Mouse (Mus musculus) neural tube, embryonic 14.5 days (tissue): Measurements from ENCODE around the gene Dnm1. TPM values are rescaled to one million over a fixed set of nuclear protein-coding genes. Genes with fewer than 3 reads are reported as not detected.
A peak's percentile ranks its signal among the peaks of the same experiment; 100 is the strongest.

Source experiments
- ATAC-seq: fragments of 200-750 bp; cut with Nextera tagmentation; 2 replicates; pipeline ENCODE4 v1.8.0; 2017; ENCODE audit warnings: low read depth, mild to moderate bottlenecking, moderate TSS enrichment, moderate library complexity
- H3K27ac ChIP-seq: fragments of 300-500 bp; sonication (generic); 2 replicates; pipeline ENCODE4 v1.5.1; 2014; ENCODE audit warnings: low read depth, mild to moderate bottlenecking, control low read depth, low read length, moderate library complexity, mixed read lengths
- H3K27me3 ChIP-seq: fragments of 300-500 bp; sonication (generic); 2 replicates; pipeline ENCODE4 v1.6.1; 2014; ENCODE audit warnings: low read length; ENCODE audit not compliant: control insufficient read depth, insufficient read depth
- H3K36me3 ChIP-seq: fragments of 300-500 bp; sonication (generic); 2 replicates; pipeline ENCODE4 v1.6.1; 2014; ENCODE audit warnings: low read length, mixed read lengths; ENCODE audit not compliant: control insufficient read depth, insufficient read depth
- H3K4me1 ChIP-seq: fragments of 300-500 bp; sonication (generic); 2 replicates; pipeline ENCODE4 v1.6.1; 2014; ENCODE audit warnings: low read length; ENCODE audit not compliant: control insufficient read depth, insufficient read depth
- H3K4me2 ChIP-seq: fragments of 300-500 bp; sonication (generic); 2 replicates; pipeline ENCODE4 v1.6.1; 2014; ENCODE audit warnings: mild to moderate bottlenecking, low read depth, low read length, control low read depth
- H3K4me3 ChIP-seq: fragments of 300-500 bp; sonication (generic); 2 replicates; pipeline ENCODE4 v1.5.1; 2014; ENCODE audit warnings: low read depth, low read length, control low read depth, mixed read lengths
- H3K9ac ChIP-seq: fragments of 300-500 bp; sonication (generic); replicated peaks from 2 replicates; pipeline ENCODE4 v1.6.1; 2014; ENCODE audit warnings: low read depth, mild to moderate bottlenecking, control low read depth, low read length, mixed read lengths
- H3K9me3 ChIP-seq: fragments of 300-500 bp; sonication (generic); 2 replicates; pipeline ENCODE4 v1.6.1; 2016; ENCODE audit warnings: low read length; ENCODE audit not compliant: control insufficient read depth
- WGBS: fragments of 180-500 bp; shearing (Covaris S2); extraction: QIAGEN DNeasy Blood & Tissue Kit; methylation state at CpG from one replicate; pipeline ENCODE4 v1.1.7; 2014; 5-methylcytosine and 5-hydroxymethylcytosine counted together
- polyA plus RNA-seq: library from polyadenylated mRNA; unstranded; fragments of >200 nt; fragmentation: Nextera tagmentation; extraction: Ambion mirVana; gene quantifications from 2 replicates; pipeline ENCODE4 v1.2.1, GENCODE M21; 2014

Dnm1 gene
- polyA plus RNA-seq, 1 experiment from 2014 or later, result 146 TPM

- WGBS, result 35% methylated on average over 8 of the region's 8 CpGs
- Histone ChIP-seq H3K27ac (no peak overlapping the region), H3K4me3 (no peak overlapping the region), H3K36me3 (peaks cover 16% of the 10 kb centered on the region), H3K4me1 (peaks cover 12% of the 10 kb centered on the region), H3K9me3 (no peaks in the 10 kb centered on the region), H3K27me3 (peaks cover 5% of the 10 kb centered on the region; the same call in 1 of the 2 replicates), H3K9ac (no peak overlapping the region), H3K4me2 (no peak overlapping the region)
- ATAC-seq, result no peak
Observed at GRCm38 (mm10) chr2:32315751-32316150, 37.4 kb downstream of the Dnm1 start.

GRCm38 (mm10) chr2:32314831-32315230 lies 38.3 kb downstream of the Dnm1 start:
- Histone ChIP-seq H3K9me3 (no peaks in the 10 kb centered on the region), H3K9ac (no peak overlapping the region), H3K36me3 (peaks cover 17% of the 10 kb centered on the region), H3K4me2 (no peak overlapping the region), H3K27me3 (peaks cover 5% of the 10 kb centered on the region; the same call in 1 of the 2 replicates), H3K4me1 (peaks cover 12% of the 10 kb centered on the region), H3K27ac (no peak overlapping the region), H3K4me3 (no peak overlapping the region)
- 91% methylated on average over 14 of the region's 14 CpGs for WGBS
- no peak for ATAC-seq

- peaks cover 12% of the 10 kb centered on the region for H3K4me1 ChIP-seq
- H3K27me3 ChIP-seq, result peaks cover 5% of the 10 kb centered on the region; the same call in 1 of the 2 replicates
- peak overlapping the region; percentile 75 for H3K4me2 ChIP-seq
- peak overlapping the region; percentile 58 for H3K9ac ChIP-seq
- H3K9me3 ChIP-seq, result no peaks in the 10 kb centered on the region
- peak overlapping the region; percentile 36 for H3K4me3 ChIP-seq
- no peak overlapping the region for H3K27ac ChIP-seq
- WGBS, result 2% methylated on average over 45 of the region's 56 CpGs
- H3K36me3 ChIP-seq, result peaks cover 22% of the 10 kb centered on the region
- peak; percentile 54; the same call in 1 of the 2 replicates for ATAC-seq
Observed at GRCm38 (mm10) chr2:32312318-32312964, 40.7 kb downstream of the Dnm1 start.

DNA sequence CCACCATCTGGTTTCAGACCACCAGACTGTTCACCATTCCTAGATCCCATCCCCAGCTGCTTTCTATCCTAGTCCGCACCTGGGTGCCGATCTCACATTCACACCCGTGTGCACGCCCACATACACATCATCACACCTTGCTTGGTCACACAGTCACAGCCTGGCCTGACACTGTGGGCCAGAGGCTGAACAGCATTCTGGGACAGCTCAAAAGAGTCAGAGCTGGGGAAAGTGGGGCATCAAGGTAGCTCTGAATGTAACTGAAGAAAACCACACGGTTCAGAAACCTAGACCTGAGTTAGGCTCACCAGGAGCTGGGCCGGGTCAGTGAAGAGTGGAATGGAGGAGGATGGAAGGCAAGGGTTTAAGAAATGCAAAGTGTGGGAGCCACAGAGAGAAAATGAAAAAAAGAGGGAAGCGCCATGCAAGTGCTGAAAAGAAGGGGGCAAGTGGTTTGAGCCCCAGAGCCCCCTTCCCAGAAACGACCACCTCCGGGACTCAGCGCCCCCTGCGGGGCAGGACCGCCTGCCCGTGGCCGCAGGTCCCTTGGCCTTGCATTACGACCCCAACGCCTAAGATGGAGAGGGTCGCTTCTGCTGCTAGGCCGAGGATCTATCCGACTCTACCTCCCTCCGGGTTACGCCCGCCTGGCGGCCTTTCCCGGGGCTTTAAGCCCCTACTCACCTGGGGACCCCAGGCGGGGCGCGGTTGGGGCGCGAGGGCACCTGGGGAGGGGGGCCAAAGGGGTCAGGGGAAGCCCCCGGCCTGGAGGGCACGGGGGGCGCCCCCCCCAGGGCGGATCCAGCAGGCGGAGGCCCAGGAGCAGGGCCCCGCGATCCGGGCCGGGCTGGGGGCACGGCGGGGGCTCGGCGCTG lies 41.5 kb downstream of the Dnm1 start:
- no peaks in the 10 kb centered on the region for H3K9me3 ChIP-seq
- peaks cover 28% of the 10 kb centered on the region for H3K36me3 ChIP-seq
- H3K9ac ChIP-seq, result peak overlapping the region; percentile 58
- H3K4me3 ChIP-seq, result peak overlapping the region; percentile 36
- peaks cover 5% of the 10 kb centered on the region; the same call in 1 of the 2 replicates for H3K27me3 ChIP-seq
- 11% methylated on average over 31 of the region's 42 CpGs for WGBS
- no peak overlapping the region for H3K27ac ChIP-seq
- peaks cover 12% of the 10 kb centered on the region for H3K4me1 ChIP-seq
- peak overlapping the region; percentile 75 for H3K4me2 ChIP-seq
- no peak for ATAC-seq

DNA sequence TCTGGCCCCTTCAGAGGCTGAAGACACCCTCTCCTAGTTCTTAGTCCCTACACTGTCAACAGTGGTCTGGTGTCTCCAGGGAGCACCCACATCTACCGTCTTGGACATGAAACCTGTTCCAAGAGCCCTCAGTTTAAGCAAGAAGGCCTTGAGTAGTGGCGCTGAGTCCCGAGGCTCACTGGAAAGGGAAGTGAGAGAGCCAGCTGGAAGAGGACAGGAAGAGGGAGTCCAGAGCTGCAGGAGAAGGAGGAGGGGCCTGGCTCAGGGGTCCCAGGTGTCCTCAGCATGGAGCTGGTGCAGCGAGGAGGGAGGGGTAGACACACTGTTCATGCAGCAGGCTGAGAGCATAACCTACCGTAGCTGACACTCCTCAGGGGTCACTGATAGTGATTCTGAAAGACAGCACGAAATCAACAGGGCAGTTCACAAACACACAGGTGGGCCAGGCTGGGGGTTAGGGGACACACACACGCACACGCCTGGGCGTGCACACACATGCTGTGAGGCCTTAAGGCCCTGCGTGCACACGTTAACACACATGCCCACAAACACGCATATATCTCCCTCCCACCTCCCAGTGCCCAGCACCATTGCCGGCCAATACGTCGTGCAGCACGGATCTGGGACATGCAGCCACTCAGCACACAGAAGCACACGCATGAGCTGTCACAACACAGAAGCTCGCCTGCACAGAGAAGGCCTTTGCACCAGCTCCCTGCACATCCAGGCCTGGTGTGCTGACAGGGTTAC lies 42.9 kb downstream of the Dnm1 start:
- no peak overlapping the region for H3K4me3 ChIP-seq
- 91% methylated on average over 18 of the region's 18 CpGs for whole genome bisulfite sequencing
- peaks cover 33% of the 10 kb centered on the region for H3K36me3 ChIP-seq
- no peak overlapping the region for H3K4me2 ChIP-seq
- no peak overlapping the region for H3K9ac ChIP-seq
- no peak overlapping the region for H3K27ac ChIP-seq
- peaks cover 12% of the 10 kb centered on the region for H3K4me1 ChIP-seq
- no peaks in the 10 kb centered on the region for H3K9me3 ChIP-seq
- peaks cover 5% of the 10 kb centered on the region; the same call in 1 of the 2 replicates for H3K27me3 ChIP-seq
- ATAC-seq, result no peak

DNA sequence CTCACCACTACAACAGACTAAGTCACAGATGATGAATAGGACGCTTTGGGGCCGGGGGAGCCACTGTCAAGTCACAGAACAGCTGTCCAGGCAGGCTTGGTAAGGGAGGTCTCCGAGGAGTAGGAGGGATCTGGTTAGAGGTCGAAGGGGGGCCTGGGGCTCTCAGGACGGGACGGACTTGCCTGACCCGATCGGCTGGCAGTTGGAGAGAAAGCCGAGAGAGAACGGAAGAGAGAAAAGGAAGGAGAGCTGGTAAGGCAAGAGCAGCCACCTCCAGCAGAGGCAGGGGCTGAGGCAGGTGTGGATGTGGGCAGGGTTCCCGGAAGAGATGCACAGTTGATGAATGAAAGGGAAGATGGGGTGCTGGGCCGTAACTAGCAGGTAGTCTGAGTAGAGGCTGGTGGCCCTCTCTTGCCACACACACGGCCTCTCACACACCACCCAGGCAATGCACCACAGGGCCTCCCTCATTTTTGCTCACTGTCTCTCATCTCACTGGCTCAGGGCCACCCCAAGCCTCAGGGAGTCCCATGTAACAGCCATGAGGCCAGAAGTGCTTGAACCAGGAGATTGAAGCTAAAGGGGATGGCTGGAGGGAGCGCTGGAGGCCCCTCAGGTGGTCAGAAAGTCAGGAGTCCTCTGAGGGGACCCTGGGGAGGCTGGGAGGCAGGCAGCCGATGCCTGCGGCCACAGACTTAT lies 44.1 kb downstream of the Dnm1 start:
- Histone ChIP-seq H3K4me3 (no peak overlapping the region), H3K4me2 (no peak overlapping the region), H3K9ac (no peak overlapping the region), H3K9me3 (no peaks in the 10 kb centered on the region), H3K4me1 (peaks cover 12% of the 10 kb centered on the region), H3K36me3 (peaks cover 39% of the 10 kb centered on the region), H3K27ac (no peak overlapping the region), H3K27me3 (peaks cover 5% of the 10 kb centered on the region; the same call in 1 of the 2 replicates)
- WGBS, result 91% methylated on average over 16 of the region's 16 CpGs
- no peak for ATAC-seq

- H3K4me1 ChIP-seq, result peaks cover 12% of the 10 kb centered on the region
- H3K9ac ChIP-seq, result no peak overlapping the region
- no peak overlapping the region for H3K4me2 ChIP-seq
- no peak overlapping the region for H3K27ac ChIP-seq
- H3K36me3 ChIP-seq, result peaks cover 47% of the 10 kb centered on the region
- H3K9me3 ChIP-seq, result no peaks in the 10 kb centered on the region
- no peak overlapping the region for H3K4me3 ChIP-seq
- 51% methylated on average over 8 of the region's 8 CpGs for WGBS
- peak; percentile 12; the same call in 1 of the 2 replicates for ATAC-seq
- peaks cover 5% of the 10 kb centered on the region; the same call in 1 of the 2 replicates for H3K27me3 ChIP-seq
Observed at GRCm38 (mm10) chr2:32307941-32308760, 45.0 kb downstream of the Dnm1 start.
